Mouse (Mus musculus): ENCODE data around the gene Pcyox1. TPM values are rescaled to one million over a fixed set of nuclear protein-coding genes. Genes with fewer than 3 reads are reported as not detected.
A peak's percentile ranks its signal among the peaks of the same experiment; 100 is the strongest.
"Not testable (repeated sequence)": the region's sequence is repeated elsewhere in the genome, so short reads cannot be mapped to it uniquely, and the experiment has no call there.

Gene Pcyox1
- polyA plus RNA-seq, 1 experiment = 23.7 TPM

GRCm38 (mm10) chr6:86384692-86385091, 12.3 kb downstream of the Pcyox1 start:
- Histone ChIP-seq H3K27me3 (ENCODE audit: control insufficient read depth, insufficient read depth, insufficient read length) (no peaks in the 10 kb centered on the region), H3K79me3 (ENCODE audit: low read depth) (peaks cover 2% of the 10 kb centered on the region), H3K79me2 (ENCODE audit: control insufficient read depth, insufficient read depth) (no peaks in the 10 kb centered on the region), H3K4me3 (ENCODE audit: insufficient read depth, poor library complexity, severe bottlenecking) (no peak overlapping the region), H3ac (ENCODE audit: control insufficient read depth, insufficient read length, low read depth) (no peak overlapping the region), H3K36me3 (ENCODE audit: control insufficient read depth, insufficient read depth) (peaks cover 25% of the 10 kb centered on the region)
- TF ChIP-seq CEBPB (IDR thresholded peaks at IDR 0.05; ENCODE audit: low read depth) (no peak), MAX (IDR thresholded peaks at IDR 0.05) (no peak), MYOD1 (IDR thresholded peaks at IDR 0.05; ENCODE audit: control insufficient read depth, insufficient read length, low read depth) (no peak), FOSL1 (IDR thresholded peaks at IDR 0.05; ENCODE audit: insufficient read depth, low read length, poor library complexity, severe bottlenecking) (no peak), MYOG (IDR thresholded peaks at IDR 0.05; ENCODE audit: control insufficient read depth, extremely low read depth, insufficient read length) (no peak), USF1 (IDR thresholded peaks at IDR 0.05; ENCODE audit: low read depth) (no peak), CTCF (IDR thresholded peaks at IDR 0.05; ENCODE audit: control insufficient read depth, insufficient read depth, insufficient read length) (no peak)

GRCm38 (mm10) chr6:86383370-86383769, 13.6 kb downstream of the Pcyox1 start:
- H3K27me3 ChIP-seq (ENCODE audit: control insufficient read depth, insufficient read depth, insufficient read length) = no peaks in the 10 kb centered on the region
- TF ChIP-seq FOSL1 (IDR thresholded peaks at IDR 0.05; ENCODE audit: insufficient read depth, low read length, poor library complexity, severe bottlenecking) (no peak), MYOD1 (IDR thresholded peaks at IDR 0.05; ENCODE audit: control insufficient read depth, insufficient read length, low read depth) (no peak), MYOG (IDR thresholded peaks at IDR 0.05; ENCODE audit: control insufficient read depth, extremely low read depth, insufficient read length) (no peak), MAX (IDR thresholded peaks at IDR 0.05) (no peak), USF1 (IDR thresholded peaks at IDR 0.05; ENCODE audit: low read depth) (no peak), CEBPB (IDR thresholded peaks at IDR 0.05; ENCODE audit: low read depth) (no peak), CTCF (IDR thresholded peaks at IDR 0.05; ENCODE audit: control insufficient read depth, insufficient read depth, insufficient read length) (no peak)
- H3K4me3 ChIP-seq (ENCODE audit: insufficient read depth, poor library complexity, severe bottlenecking) = no peak overlapping the region
- no peak overlapping the region for H3ac ChIP-seq (ENCODE audit: control insufficient read depth, insufficient read length, low read depth)
- H3K36me3 ChIP-seq (ENCODE audit: control insufficient read depth, insufficient read depth) = peaks cover 30% of the 10 kb centered on the region
- H3K79me2 ChIP-seq (ENCODE audit: control insufficient read depth, insufficient read depth) = no peaks in the 10 kb centered on the region
- no peaks in the 10 kb centered on the region for H3K79me3 ChIP-seq (ENCODE audit: low read depth)

- no peaks in the 10 kb centered on the region for H3K79me2 ChIP-seq (ENCODE audit: control insufficient read depth, insufficient read depth)
- H3K4me3 ChIP-seq (ENCODE audit: insufficient read depth, poor library complexity, severe bottlenecking) = no peak overlapping the region
- no peak overlapping the region for H3ac ChIP-seq (ENCODE audit: control insufficient read depth, insufficient read length, low read depth)
- peaks cover 30% of the 10 kb centered on the region for H3K36me3 ChIP-seq (ENCODE audit: control insufficient read depth, insufficient read depth)
- H3K79me3 ChIP-seq (ENCODE audit: low read depth) = no peaks in the 10 kb centered on the region
- H3K27me3 ChIP-seq (ENCODE audit: control insufficient read depth, insufficient read depth, insufficient read length) = no peaks in the 10 kb centered on the region
- no peak for TF ChIP-seq MYOG (IDR thresholded peaks at IDR 0.05; ENCODE audit: control insufficient read depth, extremely low read depth, insufficient read length)
- TF ChIP-seq FOSL1 (IDR thresholded peaks at IDR 0.05; ENCODE audit: insufficient read depth, low read length, poor library complexity, severe bottlenecking) = peak; percentile 43
- peak; percentile 6 for TF ChIP-seq MYOD1 (IDR thresholded peaks at IDR 0.05; ENCODE audit: control insufficient read depth, insufficient read length, low read depth)
- TF ChIP-seq CTCF (IDR thresholded peaks at IDR 0.05; ENCODE audit: control insufficient read depth, insufficient read depth, insufficient read length) = no peak
- TF ChIP-seq MAX (IDR thresholded peaks at IDR 0.05) = no peak
- no peak for TF ChIP-seq USF1 (IDR thresholded peaks at IDR 0.05; ENCODE audit: low read depth)
- no peak for TF ChIP-seq CEBPB (IDR thresholded peaks at IDR 0.05; ENCODE audit: low read depth)
Measured at GRCm38 (mm10) chr6:86382551-86382950, 14.4 kb downstream of the Pcyox1 start.

- Histone ChIP-seq H3K79me2 (ENCODE audit: control insufficient read depth, insufficient read depth) (peaks cover 16% of the 10 kb centered on the region), H3K79me3 (ENCODE audit: low read depth) (peaks cover 13% of the 10 kb centered on the region), H3K36me3 (ENCODE audit: control insufficient read depth, insufficient read depth) (peaks cover 49% of the 10 kb centered on the region)
- not testable (repeated sequence) for H3K27me3 ChIP-seq (ENCODE audit: control insufficient read depth, insufficient read depth, insufficient read length); H3ac ChIP-seq (ENCODE audit: control insufficient read depth, insufficient read length, low read depth); H3K4me3 ChIP-seq (ENCODE audit: insufficient read depth, poor library complexity, severe bottlenecking)
Measured at GRCm38 (mm10) chr6:86380112-86380511, 16.8 kb downstream of the Pcyox1 start.

GRCm38 (mm10) chr6:86378341-86378740, 18.6 kb downstream of the Pcyox1 start:
- H3ac ChIP-seq (ENCODE audit: control insufficient read depth, insufficient read length, low read depth) = no peak overlapping the region
- H3K4me3 ChIP-seq (ENCODE audit: insufficient read depth, poor library complexity, severe bottlenecking) = no peak overlapping the region
- peaks cover 64% of the 10 kb centered on the region for H3K36me3 ChIP-seq (ENCODE audit: control insufficient read depth, insufficient read depth)

GRCm38 (mm10) chr6:86373556-86373955, 23.4 kb downstream of the Pcyox1 start:
- Histone ChIP-seq H3K36me3 (ENCODE audit: control insufficient read depth, insufficient read depth) (peaks cover 57% of the 10 kb centered on the region), H3K79me2 (ENCODE audit: control insufficient read depth, insufficient read depth) (peaks cover 54% of the 10 kb centered on the region), H3ac (ENCODE audit: control insufficient read depth, insufficient read length, low read depth) (no peak overlapping the region), H3K4me3 (ENCODE audit: insufficient read depth, poor library complexity, severe bottlenecking) (no peak overlapping the region), H3K27me3 (ENCODE audit: control insufficient read depth, insufficient read depth, insufficient read length) (no peaks in the 10 kb centered on the region), H3K79me3 (ENCODE audit: low read depth) (peaks cover 49% of the 10 kb centered on the region)
- TF ChIP-seq FOSL1 (IDR thresholded peaks at IDR 0.05; ENCODE audit: insufficient read depth, low read length, poor library complexity, severe bottlenecking) (no peak), MYOG (IDR thresholded peaks at IDR 0.05; ENCODE audit: control insufficient read depth, extremely low read depth, insufficient read length) (no peak), USF1 (IDR thresholded peaks at IDR 0.05; ENCODE audit: low read depth) (no peak), CTCF (IDR thresholded peaks at IDR 0.05; ENCODE audit: control insufficient read depth, insufficient read depth, insufficient read length) (no peak), CEBPB (IDR thresholded peaks at IDR 0.05; ENCODE audit: low read depth) (no peak), MYOD1 (IDR thresholded peaks at IDR 0.05; ENCODE audit: control insufficient read depth, insufficient read length, low read depth) (no peak), MAX (IDR thresholded peaks at IDR 0.05) (no peak)

More at GRCm38 (mm10) chr6:86378341-86378740, 18.6 kb downstream of the Pcyox1 start:
- Histone ChIP-seq H3K79me2 (ENCODE audit: control insufficient read depth, insufficient read depth) (peaks cover 34% of the 10 kb centered on the region), H3K79me3 (ENCODE audit: low read depth) (peaks cover 30% of the 10 kb centered on the region), H3K27me3 (ENCODE audit: control insufficient read depth, insufficient read depth, insufficient read length) (no peaks in the 10 kb centered on the region)
- no peak for TF ChIP-seq MYOG (IDR thresholded peaks at IDR 0.05; ENCODE audit: control insufficient read depth, extremely low read depth, insufficient read length)
- no peak for TF ChIP-seq CTCF (IDR thresholded peaks at IDR 0.05; ENCODE audit: control insufficient read depth, insufficient read depth, insufficient read length)
- no peak for TF ChIP-seq MAX (IDR thresholded peaks at IDR 0.05)
- no peak for TF ChIP-seq FOSL1 (IDR thresholded peaks at IDR 0.05; ENCODE audit: insufficient read depth, low read length, poor library complexity, severe bottlenecking)
